Mouse (Mus musculus) layer of hippocampus, postnatal 10 days (tissue): ENCODE data around the gene Olfr231. TPM values are rescaled to one million over a fixed set of nuclear protein-coding genes. Genes with fewer than 3 reads are reported as not detected.

Source experiments
- DNase-seq, 2 experiments: peaks; one replicate each; pipeline ENCODE4 v3.0.0; 2021; ENCODE audit warnings: low spot score in 2 of 2
- long read RNA-seq: library from polyadenylated mRNA; stranded (forward); transcript quantifications from one replicate; pipeline ENCODE4 v2.0.0, GENCODE M21; 2023
- total RNA-seq, 2 experiments: library from RNA; stranded (reverse); gene quantifications; 2 replicates each; pipeline ENCODE4 v1.2.3; 2021

The Olfr231 gene
- not detected for total RNA-seq
- long read RNA-seq: 0 reads

GRCm38 (mm10) chr1:174121062-174121461 lies at the start of gene Olfr231:
TSS of gene Olfr231 (minus strand) at chr1:174121162.
- DNase-seq: no peak

- DNase-seq: no peak
These were observed 48.1 kb upstream of the Olfr231 start for GRCm38 (mm10) chr1:174169024-174169423.

GRCm38 (mm10) chr1:174159095-174159494 lies 38.1 kb upstream of the Olfr231 start:
- no peak for DNase-seq

- no peak for DNase-seq
These were observed 37.5 kb upstream of the Olfr231 start for GRCm38 (mm10) chr1:174158512-174158911.

- no peak for DNase-seq
These were observed 36.7 kb upstream of the Olfr231 start for GRCm38 (mm10) chr1:174157622-174158021.

- no peak for DNase-seq
These were observed 34.4 kb upstream of the Olfr231 start, which contains the start of gene Olfr420 for GRCm38 (mm10) chr1:174155333-174155732. TSS of gene Olfr420 (plus strand) at chr1:174155633.

- DNase-seq: no peak
These were observed 28.3 kb upstream of the Olfr231 start for GRCm38 (mm10) chr1:174149289-174149688.

- no peak for DNase-seq
These were observed 25.7 kb upstream of the Olfr231 start for GRCm38 (mm10) chr1:174146696-174147095.

GRCm38 (mm10) chr1:174141384-174141783 lies 20.4 kb upstream of the Olfr231 start:
- DNase-seq: no peak

GRCm38 (mm10) chr1:174131999-174132398 lies 11.0 kb upstream of the Olfr231 start:
- DNase-seq: no peak

GRCm38 (mm10) chr1:174131217-174131616 lies 10.3 kb upstream of the Olfr231 start, which contains the start of gene Olfr424:
TSS of gene Olfr424 (plus strand) at chr1:174131517.
- no peak for DNase-seq

GRCm38 (mm10) chr1:174103735-174104134 lies 17.2 kb downstream of the Olfr231 start:
- DNase-seq: no peak

GRCm38 (mm10) chr1:174096591-174096990 lies 24.4 kb downstream of the Olfr231 start, which contains the start of gene Olfr427:
TSS of gene Olfr427 (plus strand) at chr1:174096891.
- no peak for DNase-seq

- DNase-seq: no peak
These were observed 36.9 kb downstream of the Olfr231 start, which contains the start of gene Olfr429 for GRCm38 (mm10) chr1:174084031-174084430. TSS of gene Olfr429 (plus strand) at chr1:174084331.

- DNase-seq: no peak
These were observed 54.7 kb downstream of the Olfr231 start, which contains the start of gene Olfr430 for GRCm38 (mm10) chr1:174066305-174066704. TSS of gene Olfr430 (plus strand) at chr1:174066605.

Other genes with a start within 250 kb of the Olfr231 start
- not detected for gene Ifi211, start 208.1 kb downstream of the Olfr231 start, total RNA-seq
- 10 to 100 TPM; 20.4 to 21.3 TPM for gene Mndal, start 178.7 kb downstream of the Olfr231 start, total RNA-seq
- gene Ifi203, start 178.5 kb downstream of the Olfr231 start, total RNA-seq: 1 to 10 TPM; 7.1 to 9.3 TPM
- gene Ifi202b, start 138.4 kb downstream of the Olfr231 start, total RNA-seq: not detected
- under 1 TPM in 1 of 2 experiments, not detected in 1; 0.27 TPM for gene Ifi205, start 89.4 kb downstream of the Olfr231 start, total RNA-seq
- gene Olfr433, start 80.5 kb downstream of the Olfr231 start, total RNA-seq: not detected
- not detected for gene Olfr432, start 72.0 kb downstream of the Olfr231 start, total RNA-seq
- gene Olfr430, start 54.6 kb downstream of the Olfr231 start, total RNA-seq: not detected
- not detected for gene Olfr429, start 36.8 kb downstream of the Olfr231 start, total RNA-seq
- not detected for gene Olfr427, start 24.3 kb downstream of the Olfr231 start, total RNA-seq
- not detected for gene Olfr424, start 10.4 kb upstream of the Olfr231 start, total RNA-seq
- not detected for gene Olfr420, start 34.5 kb upstream of the Olfr231 start, total RNA-seq
- gene Spta1, start 51.6 kb upstream of the Olfr231 start, total RNA-seq: under 1 TPM; 0.25 to 0.29 TPM
- not detected for gene Olfr419, start 130.9 kb upstream of the Olfr231 start, total RNA-seq
- not detected for gene Mptx1, start 209.4 kb upstream of the Olfr231 start, total RNA-seq
- not detected for gene Olfr417, start 244.0 kb upstream of the Olfr231 start, total RNA-seq